Mouse (Mus musculus) hindbrain, postnatal 0 days (tissue): ENCODE measurements around the gene Coasy. TPM values are rescaled to one million over a fixed set of nuclear protein-coding genes. Genes with fewer than 3 reads are reported as not detected.
A peak's percentile ranks its signal among the peaks of the same experiment; 100 is the strongest.

ENCODE experiments used
- ATAC-seq: fragments of 200-750 bp; cut with Nextera tagmentation; 2 replicates; pipeline ENCODE4 v1.8.0; 2017; ENCODE audit warnings: mild to moderate bottlenecking, moderate TSS enrichment, moderate library complexity
- DNase-seq: peaks from one replicate; pipeline ENCODE4 v3.0.0-alpha.2; 2015; ENCODE audit warnings: low spot score
- H3K27ac ChIP-seq: fragments of 300-500 bp; sonication (generic); 2 replicates; pipeline ENCODE4 v1.5.1; 2014; ENCODE audit warnings: mild to moderate bottlenecking
- H3K27me3 ChIP-seq: fragments of 300-500 bp; sonication (generic); 2 replicates; pipeline ENCODE4 v1.6.1; 2014; ENCODE audit warnings: low read length, mixed read lengths; ENCODE audit not compliant: insufficient read depth
- H3K36me3 ChIP-seq: fragments of 300-500 bp; sonication (generic); 2 replicates; pipeline ENCODE4 v1.6.1; 2014; ENCODE audit warnings: low read length, mixed read lengths; ENCODE audit not compliant: insufficient read depth
- H3K4me1 ChIP-seq: fragments of 300-500 bp; sonication (generic); 2 replicates; pipeline ENCODE4 v1.6.1; 2014; ENCODE audit warnings: antibody characterized with exemption, low read length, mixed read lengths; ENCODE audit not compliant: insufficient read depth
- H3K4me2 ChIP-seq: fragments of 300-500 bp; sonication (generic); 2 replicates; pipeline ENCODE4 v1.6.1; 2014; ENCODE audit warnings: low read depth, mild to moderate bottlenecking, low read length, moderate library complexity, mixed read lengths
- H3K4me3 ChIP-seq: fragments of 300-500 bp; sonication (generic); 2 replicates; pipeline ENCODE4 v1.5.1; 2014; ENCODE audit warnings: low read length
- H3K9ac ChIP-seq: fragments of 300-500 bp; sonication (generic); replicated peaks from 2 replicates; pipeline ENCODE4 v1.6.1; 2014; ENCODE audit warnings: mild to moderate bottlenecking, low read length, moderate library complexity, mixed read lengths
- H3K9me3 ChIP-seq: fragments of 300-500 bp; sonication (generic); 2 replicates; pipeline ENCODE4 v1.6.1; 2016; ENCODE audit warnings: low read length, mixed read lengths
- CTCF ChIP-seq: IDR thresholded peaks from 2 replicates; pipeline ENCODE4 v1.5.1; 2016; ENCODE audit warnings: antibody characterized with exemption, control low read depth, low read depth
- WGBS: fragments of 180-500 bp; shearing (Covaris S2); extraction: QIAGEN DNeasy Blood & Tissue Kit; methylation state at CpG from one replicate; pipeline ENCODE4 v1.1.7; 2014; 5-methylcytosine and 5-hydroxymethylcytosine counted together
- polyA plus RNA-seq: library from polyadenylated mRNA; unstranded; fragments of >200 nt; fragmentation: Nextera tagmentation; extraction: Ambion mirVana; gene quantifications from 2 replicates; pipeline ENCODE4 v1.2.1, GENCODE M21; 2015
- total RNA-seq: library from RNA; depleted of rRNA; stranded (reverse); fragments of >200 nt; gene quantifications from 2 replicates; pipeline ENCODE4 v1.2.3, GENCODE M21; 2014

Gene Coasy
- total and polyA plus RNA-seq, 2 experiments from 2014 or later, result 35.1 to 53.2 TPM

DNA sequence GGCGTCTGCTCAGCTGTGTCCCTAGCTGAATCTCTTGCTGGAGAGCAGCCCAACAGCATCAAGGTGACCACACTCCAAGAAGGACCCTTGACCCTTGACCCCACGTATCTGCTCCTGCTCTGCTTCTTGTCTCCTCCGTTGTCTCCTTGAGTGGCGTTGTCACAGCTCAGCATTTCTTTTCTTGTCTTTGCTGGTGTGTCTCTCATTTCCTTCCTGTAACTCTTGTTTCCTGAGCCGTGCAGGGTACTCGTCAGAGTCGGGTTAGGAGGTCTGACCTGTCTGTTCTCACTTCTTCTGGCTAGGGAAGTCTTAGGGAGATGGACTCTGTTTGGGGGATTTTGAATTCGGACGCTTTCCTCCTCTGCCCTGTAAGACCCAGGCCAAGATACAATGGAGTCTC, 35.9 kb upstream of the Coasy start:
- Histone ChIP-seq H3K4me2 (no peak overlapping the region), H3K36me3 (peaks cover 88% of the 10 kb centered on the region), H3K27me3 (no peaks in the 10 kb centered on the region), H3K9me3 (no peaks in the 10 kb centered on the region), H3K4me3 (no peak overlapping the region), H3K27ac (no peak overlapping the region), H3K9ac (no peak overlapping the region), H3K4me1 (no peaks in the 10 kb centered on the region)
- ATAC-seq (no peak), DNase-seq (no peak)
- WGBS, result 63% methylated on average over 9 of the region's 9 CpGs
- TF ChIP-seq CTCF, result no peak

DNA sequence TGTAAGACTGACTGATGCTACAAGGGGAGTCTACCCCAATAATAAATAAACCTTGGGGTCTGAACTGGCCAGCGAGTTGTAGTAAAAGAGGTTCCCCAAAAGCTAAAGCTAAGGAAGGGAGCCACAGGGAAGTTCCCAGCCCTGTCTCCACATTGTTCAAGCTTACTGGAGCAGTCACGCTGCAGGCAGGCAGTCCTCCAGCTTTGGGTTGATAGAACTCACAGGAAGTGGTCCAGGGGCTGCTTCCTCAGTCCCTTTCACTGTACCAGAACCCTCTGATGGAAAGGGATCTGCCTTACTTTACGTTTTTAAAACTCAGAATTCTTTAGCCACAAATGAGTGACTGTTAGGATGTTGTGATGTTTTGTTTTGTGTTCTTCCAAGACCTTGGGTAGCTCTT, 34.9 kb upstream of the Coasy start:
- Histone ChIP-seq H3K4me3 (no peak overlapping the region), H3K9me3 (no peaks in the 10 kb centered on the region), H3K9ac (no peak overlapping the region), H3K4me2 (no peak overlapping the region), H3K4me1 (no peaks in the 10 kb centered on the region), H3K27me3 (no peaks in the 10 kb centered on the region), H3K27ac (no peak overlapping the region), H3K36me3 (peaks cover 85% of the 10 kb centered on the region)
- 77% methylated on average over 3 of the region's 3 CpGs for WGBS
- no peak for DNase-seq
- TF ChIP-seq CTCF, result no peak
- ATAC-seq, result no peak

DNA sequence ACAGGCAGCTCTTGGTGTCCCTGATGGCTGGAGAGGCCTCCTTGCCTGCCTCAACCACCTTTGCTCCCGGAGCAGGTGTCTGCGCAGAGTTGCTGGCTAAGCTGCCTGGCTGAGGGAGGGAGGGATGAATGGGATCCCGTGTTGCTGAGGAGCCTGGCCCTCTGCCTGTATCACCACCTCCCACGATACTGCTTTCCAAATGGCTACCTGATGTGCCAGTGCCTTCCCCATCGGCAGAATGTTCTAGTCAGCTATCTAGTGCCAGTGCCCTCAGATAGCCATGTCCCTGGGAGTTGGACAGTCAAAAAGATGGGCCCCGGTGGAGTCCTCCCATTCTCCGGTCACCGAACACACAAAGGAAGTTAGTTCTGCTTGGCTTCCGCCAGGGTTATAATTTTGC, 32.0 kb upstream of the Coasy start:
- DNase-seq (no peak), ATAC-seq (no peak)

DNA sequence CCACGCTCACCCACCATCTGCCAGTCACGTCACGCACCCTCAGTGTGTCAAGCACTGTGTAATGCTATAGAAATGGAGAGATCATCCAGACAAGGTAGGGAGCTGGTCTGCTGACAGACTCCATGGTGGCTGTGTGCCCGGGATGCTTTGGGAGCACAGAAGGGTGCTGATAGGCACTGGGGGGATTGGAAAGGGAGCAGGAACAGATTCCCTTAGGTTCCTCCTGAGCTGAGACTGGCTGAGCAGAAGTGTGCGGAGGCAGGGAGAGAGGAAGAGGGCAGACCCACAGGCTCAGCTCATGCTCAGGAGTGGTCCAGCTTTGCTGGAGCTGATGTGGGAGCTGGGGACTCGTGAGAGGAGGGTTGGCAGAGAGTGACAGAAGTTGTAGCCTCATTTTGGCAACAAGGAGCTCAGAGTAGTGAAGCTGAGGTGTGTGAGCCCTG, 31.3 kb upstream of the Coasy start:
- Histone ChIP-seq H3K27me3 (no peaks in the 10 kb centered on the region), H3K4me1 (no peaks in the 10 kb centered on the region), H3K4me2 (no peak overlapping the region), H3K27ac (no peak overlapping the region), H3K4me3 (no peak overlapping the region), H3K9ac (no peak overlapping the region), H3K36me3 (peaks cover 71% of the 10 kb centered on the region), H3K9me3 (no peaks in the 10 kb centered on the region)
- no peak for ATAC-seq
- TF ChIP-seq CTCF, result no peak
- DNase-seq, result no peak
- WGBS, result 78% methylated on average over 6 of the region's 6 CpGs

More for the DNA sequence above, 32.0 kb upstream of the Coasy start:
- 73% methylated on average over 9 of the region's 9 CpGs for WGBS
- no peaks in the 10 kb centered on the region for H3K9me3 ChIP-seq
- H3K9ac ChIP-seq, result no peak overlapping the region
- H3K27me3 ChIP-seq, result no peaks in the 10 kb centered on the region
- no peak for TF ChIP-seq CTCF
- peaks cover 71% of the 10 kb centered on the region for H3K36me3 ChIP-seq
- no peak overlapping the region for H3K27ac ChIP-seq
- no peak overlapping the region for H3K4me2 ChIP-seq
- no peaks in the 10 kb centered on the region for H3K4me1 ChIP-seq
- H3K4me3 ChIP-seq, result no peak overlapping the region

DNA sequence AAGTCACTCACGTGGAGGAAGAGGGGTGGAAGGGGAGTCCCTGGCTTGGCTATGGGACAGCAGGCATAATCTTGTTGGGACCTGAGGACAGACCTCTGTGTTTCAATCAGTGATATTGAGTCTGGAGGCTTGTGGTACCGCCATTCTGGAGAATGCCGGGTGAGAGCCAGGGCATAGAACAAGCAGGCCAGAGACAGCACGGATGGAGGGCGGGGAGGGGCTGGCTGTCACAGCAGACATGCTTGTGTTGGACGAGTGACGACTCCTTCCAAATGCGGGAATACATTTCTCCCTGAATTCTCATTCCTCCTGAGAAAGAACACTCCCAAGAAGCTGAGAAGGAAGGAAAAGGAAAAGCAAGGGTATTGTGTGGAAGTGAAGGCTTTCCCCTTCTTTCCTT, 30.7 kb upstream of the Coasy start:
- no peak for TF ChIP-seq CTCF
- Histone ChIP-seq H3K9ac (no peak overlapping the region), H3K4me2 (no peak overlapping the region), H3K27ac (no peak overlapping the region), H3K4me3 (no peak overlapping the region), H3K27me3 (no peaks in the 10 kb centered on the region), H3K9me3 (no peaks in the 10 kb centered on the region), H3K4me1 (no peaks in the 10 kb centered on the region), H3K36me3 (peaks cover 72% of the 10 kb centered on the region)
- ATAC-seq (no peak), DNase-seq (no peak)
- WGBS, result 82% methylated on average over 8 of the region's 8 CpGs

DNA sequence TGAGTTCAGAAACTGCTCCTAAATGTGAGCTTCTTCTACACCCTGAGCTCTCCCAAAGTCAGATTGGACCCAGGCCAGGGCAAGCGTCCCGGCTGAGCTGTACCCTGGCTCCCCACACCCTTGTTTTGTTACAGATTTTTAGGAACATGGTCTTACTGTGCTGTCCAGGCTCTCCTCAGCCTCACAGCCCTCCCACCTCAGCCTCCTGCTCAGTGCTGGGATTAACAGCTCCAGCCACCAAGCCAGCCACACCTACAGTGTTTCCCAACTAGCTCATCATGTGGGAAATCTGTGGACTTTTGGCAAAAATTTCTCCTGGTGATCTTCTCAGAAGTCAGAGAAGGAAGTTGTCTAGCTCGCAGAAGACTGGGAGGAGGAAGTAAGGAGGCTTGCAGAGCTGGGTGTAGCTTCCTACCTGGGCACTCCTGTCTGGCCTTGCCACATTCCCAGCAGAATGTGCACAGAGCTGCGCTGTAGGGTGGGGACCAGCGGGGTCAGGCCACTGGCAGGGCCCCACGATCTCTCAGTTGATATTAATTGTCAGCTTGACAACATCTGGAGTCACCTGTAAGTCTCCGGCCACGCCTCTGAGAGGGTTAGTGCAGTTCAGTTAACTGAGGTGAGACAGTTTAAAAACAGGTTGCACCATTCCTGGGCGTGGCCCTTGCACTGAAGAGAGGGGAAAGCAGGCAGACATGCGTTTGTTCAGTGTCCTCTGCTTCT, 29.5 kb upstream of the Coasy start:
- Histone ChIP-seq H3K27ac (no peak overlapping the region), H3K4me1 (no peaks in the 10 kb centered on the region), H3K4me2 (no peak overlapping the region), H3K9me3 (no peaks in the 10 kb centered on the region), H3K36me3 (peaks cover 69% of the 10 kb centered on the region), H3K4me3 (no peak overlapping the region), H3K9ac (no peak overlapping the region), H3K27me3 (no peaks in the 10 kb centered on the region)
- no peak for TF ChIP-seq CTCF
- ATAC-seq (no peak), DNase-seq (no peak)
- 91% methylated on average over 10 of the region's 10 CpGs for WGBS

DNA sequence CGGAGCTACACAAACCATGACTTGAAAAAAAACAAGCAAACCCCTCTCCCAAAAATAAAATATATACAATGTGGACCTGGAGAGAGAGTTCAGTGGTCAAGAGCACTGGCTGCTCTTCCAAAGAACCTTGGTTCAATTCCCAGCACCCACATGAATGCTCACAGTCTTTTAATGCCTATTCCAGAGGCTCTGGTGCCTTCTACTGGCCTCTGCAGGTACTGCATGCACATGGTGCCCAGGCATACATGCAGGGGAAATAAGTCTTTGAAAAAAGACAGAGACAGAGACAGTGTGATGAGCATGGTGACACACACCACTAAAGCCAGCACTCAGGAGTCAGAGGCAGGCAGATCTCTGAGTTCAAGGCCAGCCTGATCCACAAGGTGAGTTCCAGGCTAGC, 28.4 kb upstream of the Coasy start:
- no peak overlapping the region for H3K27ac ChIP-seq
- H3K9ac ChIP-seq, result no peak overlapping the region
- H3K36me3 ChIP-seq, result peaks cover 58% of the 10 kb centered on the region
- no peak overlapping the region for H3K4me3 ChIP-seq
- 92% methylated on average over 1 of the region's 1 CpGs for WGBS
- H3K27me3 ChIP-seq, result no peaks in the 10 kb centered on the region
- no peaks in the 10 kb centered on the region for H3K9me3 ChIP-seq
- no peak for DNase-seq
- peak; percentile 59 for TF ChIP-seq CTCF
- no peak overlapping the region for H3K4me2 ChIP-seq
- no peak for ATAC-seq
- no peaks in the 10 kb centered on the region for H3K4me1 ChIP-seq
